Comparison of ENCODE assay signal across 26 mouse cellular contexts in the genomic region with DNA sequence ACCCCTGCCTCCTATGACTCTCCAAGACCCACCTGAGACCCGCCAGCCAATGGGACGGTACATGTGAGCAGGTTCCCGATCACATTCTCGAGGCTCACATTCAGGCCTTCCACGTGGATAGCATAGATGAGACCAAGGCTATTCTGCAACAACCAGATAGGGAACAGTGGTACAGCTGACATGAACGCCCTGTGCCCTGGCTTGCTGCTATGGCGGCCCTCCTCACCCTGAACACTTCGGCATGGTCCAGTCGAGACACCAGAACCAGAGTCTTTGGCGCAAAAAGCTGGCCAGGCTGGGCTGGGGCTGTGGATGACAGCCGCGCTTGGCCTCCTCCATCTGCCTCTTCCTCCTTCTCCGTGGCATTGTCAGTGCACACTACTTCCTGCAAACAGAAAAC. TPM values are rescaled to one million over a fixed set of nuclear protein-coding genes. Genes with fewer than 3 reads are reported as not detected.
"Had no signal": no experiment of that assay in that cellular context is flagged by ENCODE, and none has a peak within 500 bp of the region (broad histone marks: within the 10 kb centered on the region; RNA-seq: fewer than 3 reads in every experiment).

No protein-coding gene starts in this region.

- H3K27me3 ChIP-seq: liver, embryonic 15.5 days; lung, embryonic 15.5 days; megakaryocyte, embryonic 14.5 days; midbrain, embryonic 13.5 days; midbrain, embryonic 15.5 days; stomach, embryonic 15.5 days had no signal

- H3K4me2 ChIP-seq: liver, embryonic 15.5 days; lung, embryonic 15.5 days; midbrain, embryonic 11.5 days; midbrain, embryonic 13.5 days; midbrain, embryonic 15.5 days; stomach, embryonic 15.5 days had no signal

- H3K27ac ChIP-seq: liver, embryonic 15.5 days; lung, embryonic 15.5 days; macrophage; midbrain, embryonic 13.5 days; midbrain, embryonic 15.5 days; stomach, embryonic 15.5 days; stomach, postnatal 0 days had no signal

- ATAC-seq: liver, postnatal 0 days; lung, postnatal 0 days; midbrain, embryonic 13.5 days; midbrain, embryonic 15.5 days had no signal

- DNase-seq: liver, postnatal 0 days; lung, adult 2 months; lung, postnatal 14 days; lung, postnatal 36 days; right cerebral cortex, postnatal 14 days; thymus, adult 2 months; thymus, postnatal 25 days; thymus, postnatal 4 days had no signal

- H3K9me3 ChIP-seq: liver, embryonic 15.5 days; lung, embryonic 15.5 days; megakaryocyte, embryonic 14.5 days; midbrain, embryonic 13.5 days; midbrain, embryonic 15.5 days; stomach, embryonic 15.5 days had no signal

- H3K4me3 ChIP-seq: liver, embryonic 15.5 days; lung, embryonic 15.5 days; megakaryocyte, embryonic 14.5 days; midbrain, embryonic 13.5 days; midbrain, embryonic 15.5 days; stomach, embryonic 15.5 days had no signal

- H3K9ac ChIP-seq: liver, embryonic 15.5 days; liver, postnatal 0 days; lung, embryonic 15.5 days; midbrain, embryonic 13.5 days; midbrain, embryonic 15.5 days; stomach, embryonic 15.5 days had no signal

RNA-seq across cellular contexts. Expression of a gene that starts 15.1 kb away (rescaled TPM):
- total RNA-seq: megakaryocyte progenitor cell, adult 5-6 weeks; midbrain, postnatal 0 days; monocyte, adult 5-6 weeks; neutrophil, adult 5-6 weeks had no signal
- polyA plus RNA-seq: macrophage; midbrain, embryonic 11.5 days; midbrain, embryonic 13.5 days; midbrain, embryonic 15.5 days; midbrain, postnatal 0 days; neural tube, embryonic 14.5 days; testis, adult 2 months; urinary bladder, adult 2 months had no signal

RNA-seq across cellular contexts. Expression of a gene that starts 26.7 kb away (rescaled TPM):
- total RNA-seq: megakaryocyte progenitor cell, adult 5-6 weeks; midbrain, postnatal 0 days; monocyte, adult 5-6 weeks; neutrophil, adult 5-6 weeks had no signal
- polyA plus RNA-seq: lung, embryonic 15.5 days; lung, postnatal 0 days; macrophage; midbrain, embryonic 11.5 days; midbrain, embryonic 13.5 days; midbrain, embryonic 15.5 days; midbrain, postnatal 0 days; neural tube, embryonic 11.5 days; neural tube, embryonic 14.5 days; stomach, postnatal 0 days; urinary bladder, adult 2 months had no signal
